Mouse (Mus musculus): ENCODE measurements at regions not wholly inside any gene's neighbourhood (a gene's known extent, or its start where the extent isn't known, plus 50 kb on each side); places are given as distances from the start of the nearest gene placed in this dataset.
"Not testable (repeated sequence)": the region's sequence is repeated elsewhere in the genome, so short reads cannot be mapped to it uniquely, and the experiment has no call there.

DNA sequence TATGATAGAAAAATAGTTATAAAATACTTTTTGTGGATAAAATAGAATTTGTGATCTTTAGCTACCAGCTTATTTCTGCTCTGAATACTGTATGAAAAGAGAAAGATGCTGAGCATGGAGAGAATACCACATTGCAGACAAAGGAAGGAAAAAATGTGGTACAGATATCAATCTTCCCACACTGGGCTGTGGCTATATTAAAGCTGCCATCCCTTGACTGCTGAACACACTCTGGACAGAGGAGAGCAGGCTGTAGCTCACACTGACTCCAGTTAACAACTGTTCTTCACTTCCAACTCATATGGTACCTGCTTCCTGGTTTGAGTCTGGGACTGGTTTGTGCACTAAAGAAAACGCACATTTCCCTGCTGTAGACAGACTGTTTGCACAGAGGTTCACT lies 76.7 kb upstream of the Try4 start:
- peak; percentile 52 for DNase-seq (ENCODE audit: low read depth)

DNA sequence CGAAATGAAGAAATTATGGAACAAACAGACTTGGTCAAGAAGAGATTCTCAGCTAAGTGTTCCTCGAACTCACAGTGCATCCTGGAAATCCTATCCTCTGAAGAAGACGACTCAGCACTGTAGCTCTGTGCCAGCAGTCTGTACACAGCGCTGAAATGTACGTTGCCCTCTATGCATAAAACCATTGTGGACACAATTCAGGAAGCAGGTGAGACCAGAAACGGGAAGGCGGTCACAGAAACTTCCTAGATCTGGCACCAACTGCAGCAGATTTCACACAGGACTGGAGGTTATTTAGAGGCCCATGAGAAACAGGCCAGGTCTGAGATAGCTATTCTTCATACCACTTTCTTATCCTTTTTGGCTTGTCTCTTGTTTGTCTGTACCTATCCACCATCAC lies 83.7 kb upstream of the Try4 start:
- peak; percentile 72 for DNase-seq (ENCODE audit: low read depth)

- DNase-seq (ENCODE audit: low read depth), result peak; percentile 53
Observed at GRCm38 (mm10) chr6:41215857-41216256, 86.2 kb upstream of the Try4 start.

GRCm38 (mm10) chr6:41205864-41206263 lies 96.2 kb upstream of the Try4 start:
- peak; percentile 26 for DNase-seq (ENCODE audit: low read depth)

DNA sequence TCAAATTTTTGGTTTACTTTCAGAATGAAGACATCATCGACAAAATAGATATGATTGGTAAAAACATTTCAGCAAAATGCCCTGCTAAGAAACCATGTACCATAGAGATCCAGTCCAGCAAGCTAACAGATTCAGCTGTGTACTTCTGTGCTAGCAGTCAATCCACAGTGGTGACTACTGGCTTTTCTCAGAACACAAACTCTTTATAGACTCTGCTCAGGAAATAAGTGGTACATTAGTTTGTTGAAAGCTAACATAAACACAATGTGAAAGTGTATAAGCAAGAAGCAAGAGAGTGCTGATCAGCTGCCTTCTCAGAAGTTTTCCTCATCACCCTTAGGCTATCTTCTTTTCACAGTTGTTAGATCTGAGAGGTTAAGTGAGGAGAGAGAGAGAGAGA lies 99.2 kb upstream of the Try4 start:
- no peak for DNase-seq (ENCODE audit: low read depth)

DNA sequence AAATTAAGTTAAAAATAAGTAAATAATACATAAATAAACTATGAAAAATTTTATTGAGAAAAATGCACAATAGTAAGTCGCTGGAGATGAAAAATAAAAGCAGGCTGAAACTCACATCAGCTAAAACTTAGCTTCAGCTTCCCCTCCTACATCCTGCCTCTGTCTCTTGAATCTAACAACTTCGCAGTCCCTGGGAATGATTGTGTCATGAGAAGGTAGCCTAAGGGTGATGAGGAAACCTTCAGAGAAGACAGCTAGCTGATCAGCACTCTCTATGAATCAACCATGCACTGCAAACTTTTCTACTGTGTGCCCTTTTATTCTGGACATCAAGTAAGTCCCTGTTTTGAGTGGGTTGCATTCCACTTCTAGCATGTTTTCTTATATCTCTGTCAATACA lies 99.8 kb upstream of the Try4 start:
- no peak for DNase-seq (ENCODE audit: low read depth)

DNA sequence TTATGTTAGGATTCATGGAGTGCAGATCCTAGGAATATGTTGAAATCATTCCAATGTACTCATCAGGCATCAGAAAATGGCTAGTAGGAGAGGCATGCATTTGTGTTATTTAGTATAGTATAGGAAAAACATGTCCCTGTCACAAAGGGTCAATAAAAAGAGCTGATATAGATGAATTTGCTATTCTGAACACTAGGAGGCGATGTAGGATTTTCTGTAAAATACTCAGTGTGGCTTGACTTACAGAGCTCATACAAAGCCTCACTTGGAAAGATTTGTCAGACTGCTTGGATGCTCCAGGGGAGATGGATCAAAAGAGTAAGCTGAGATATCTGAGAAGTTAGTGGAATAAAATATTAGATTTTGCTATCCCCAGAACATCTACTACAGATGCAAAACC lies 107.6 kb upstream of the Try4 start:
- DNase-seq (ENCODE audit: low read depth), result peak; percentile 73

GRCm38 (mm10) chr6:41191734-41192326 lies 110.2 kb upstream of the Try4 start:
- no peak for DNase-seq (ENCODE audit: low read depth)

- no peak for DNase-seq (ENCODE audit: low read depth)
Observed at GRCm38 (mm10) chr6:41188910-41189309, 113.2 kb upstream of the Try4 start.

DNA sequence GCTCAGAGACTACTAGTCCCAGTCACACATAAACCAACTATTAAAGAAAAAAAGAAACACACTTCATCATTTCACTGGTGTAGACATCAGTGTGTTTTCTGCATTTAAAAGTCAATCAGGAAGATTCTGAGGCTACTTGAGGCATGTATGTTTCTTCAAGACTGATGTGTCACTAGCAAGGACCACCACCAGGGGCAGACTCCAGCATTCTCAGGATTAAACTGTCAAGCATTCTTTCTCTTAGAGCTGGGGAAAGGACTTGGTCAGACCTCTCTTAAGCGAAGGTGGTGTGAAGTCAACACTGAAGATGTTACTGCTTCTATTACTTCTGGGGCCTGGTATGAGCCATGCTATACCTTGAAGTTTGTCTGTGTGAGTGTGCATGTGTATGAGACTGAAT lies 114.1 kb upstream of the Try4 start:
- peak; percentile 39 for DNase-seq (ENCODE audit: low read depth)

DNA sequence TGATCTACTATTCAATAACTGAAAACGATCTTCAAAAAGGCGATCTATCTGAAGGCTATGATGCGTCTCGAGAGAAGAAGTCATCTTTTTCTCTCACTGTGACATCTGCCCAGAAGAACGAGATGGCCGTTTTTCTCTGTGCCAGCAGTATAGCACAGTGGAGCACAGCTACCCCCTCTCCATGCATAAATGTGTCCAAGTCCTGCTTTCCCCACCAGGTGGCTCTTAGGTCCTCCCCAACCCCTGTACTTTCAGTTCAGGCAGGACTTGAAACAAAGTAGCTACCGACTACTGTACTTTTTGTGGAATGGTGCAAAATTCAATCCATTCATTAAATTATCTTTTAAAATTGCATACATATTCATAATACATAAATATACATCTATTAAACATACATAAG lies 123.2 kb upstream of the Try4 start:
- peak; percentile 50 for DNase-seq (ENCODE audit: low read depth)

DNA sequence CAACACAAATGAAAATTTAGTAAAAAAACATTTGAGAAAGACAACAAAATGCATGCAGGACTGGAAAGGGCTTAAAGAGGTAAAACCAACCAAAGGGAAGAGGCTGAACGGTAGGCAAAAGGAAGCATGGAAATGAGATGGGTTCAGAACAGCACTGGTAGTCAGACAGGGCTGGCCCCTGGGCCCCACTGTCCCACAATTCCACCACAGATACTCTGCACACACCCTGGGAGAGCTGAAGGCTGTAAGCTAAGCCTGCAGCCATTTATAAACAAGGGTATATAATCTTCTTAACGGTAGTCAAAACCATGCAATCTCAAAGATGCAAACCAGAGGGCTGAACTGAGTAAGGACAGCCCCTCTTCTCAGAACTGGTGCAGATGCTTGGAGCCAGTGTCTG lies 124.0 kb upstream of the Try4 start:
- DNase-seq (ENCODE audit: low read depth), result no peak

- DNase-seq (ENCODE audit: low read depth), result no peak
Observed at GRCm38 (mm10) chr6:41177152-41177551, 124.9 kb upstream of the Try4 start.

DNA sequence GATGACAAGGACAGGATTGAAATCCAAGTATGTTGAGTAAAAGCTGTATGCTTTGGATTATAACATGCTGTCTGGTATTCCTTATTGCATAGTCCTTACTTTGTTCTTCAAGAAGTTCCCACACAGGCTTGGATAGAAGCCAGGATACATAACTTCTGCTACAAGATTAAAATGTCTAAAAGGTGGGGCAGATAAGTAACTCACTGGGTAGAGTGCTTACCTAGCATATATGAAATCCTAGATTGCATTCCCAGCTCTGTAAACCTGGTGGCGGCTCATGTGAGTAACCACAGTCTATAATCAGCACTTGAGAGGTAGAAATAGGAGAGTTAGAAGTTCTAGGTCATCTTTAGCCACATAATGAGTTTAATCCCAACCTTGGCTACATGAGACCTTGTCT lies 126.0 kb upstream of the Try4 start:
- no peak for DNase-seq (ENCODE audit: low read depth)

DNA sequence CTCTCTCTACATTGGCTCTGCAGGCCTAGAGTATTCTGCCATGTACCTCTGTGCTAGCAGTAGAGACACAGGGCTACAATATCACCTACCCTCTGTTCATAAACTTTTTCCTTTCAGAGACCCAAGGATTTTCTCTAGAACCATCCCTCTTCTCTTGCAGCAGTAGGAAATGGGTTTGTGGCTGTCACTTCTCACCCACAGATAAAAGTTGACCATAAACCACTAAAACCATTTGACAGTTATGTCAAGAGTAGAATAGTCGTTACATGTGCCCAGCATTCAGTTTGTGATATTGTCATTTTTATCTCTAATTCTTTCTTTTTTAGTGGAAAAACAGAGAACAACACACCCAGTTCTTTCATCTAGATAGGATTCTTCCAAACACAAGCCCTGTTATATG lies 128.2 kb upstream of the 2210010C04Rik start:
- DNase-seq (ENCODE audit: low read depth), result peak; percentile 84

DNA sequence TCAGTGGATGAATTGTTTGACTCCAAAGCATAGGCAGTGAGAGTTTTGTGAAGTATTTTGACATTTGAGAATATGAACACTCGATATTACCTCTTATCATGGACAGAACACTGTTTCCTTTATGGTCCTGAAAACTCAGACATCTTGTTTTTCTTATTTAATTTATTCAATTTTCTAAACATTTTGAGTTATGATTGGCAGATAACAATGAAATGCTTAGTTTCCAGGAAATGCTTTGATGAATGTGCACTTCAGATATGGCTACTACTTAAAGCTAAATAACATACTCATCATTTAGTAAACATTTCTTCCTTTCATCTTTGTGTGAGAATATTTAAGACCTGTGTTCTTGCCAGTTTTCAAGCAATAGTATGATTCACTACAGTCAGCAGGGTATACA lies 126.4 kb upstream of the 2210010C04Rik start:
- DNase-seq (ENCODE audit: low read depth), result peak; percentile 52

GRCm38 (mm10) chr6:41152101-41152500 lies 116.8 kb upstream of the 2210010C04Rik start:
- no peak for DNase-seq (ENCODE audit: low read depth)

DNA sequence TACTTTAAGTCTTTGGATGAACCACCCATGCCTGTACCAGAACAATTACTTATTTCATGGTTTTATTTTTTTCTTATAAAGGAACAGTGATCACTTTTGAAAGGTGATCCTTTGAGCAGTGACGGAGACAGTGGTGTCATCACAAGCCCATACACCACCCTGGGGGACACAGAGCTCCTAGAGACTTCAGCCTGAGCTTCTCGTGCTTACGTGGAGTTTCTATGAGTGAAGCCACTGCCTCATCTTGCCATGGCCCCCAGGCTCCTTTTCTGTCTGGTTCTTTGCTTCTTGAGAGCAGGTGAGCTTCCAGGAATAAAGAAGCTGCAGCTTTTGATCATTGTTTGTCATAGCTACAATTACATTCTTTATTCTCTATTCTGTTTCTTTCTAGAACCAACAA lies 116.2 kb upstream of the 2210010C04Rik start:
- no peak for DNase-seq (ENCODE audit: low read depth)

DNA sequence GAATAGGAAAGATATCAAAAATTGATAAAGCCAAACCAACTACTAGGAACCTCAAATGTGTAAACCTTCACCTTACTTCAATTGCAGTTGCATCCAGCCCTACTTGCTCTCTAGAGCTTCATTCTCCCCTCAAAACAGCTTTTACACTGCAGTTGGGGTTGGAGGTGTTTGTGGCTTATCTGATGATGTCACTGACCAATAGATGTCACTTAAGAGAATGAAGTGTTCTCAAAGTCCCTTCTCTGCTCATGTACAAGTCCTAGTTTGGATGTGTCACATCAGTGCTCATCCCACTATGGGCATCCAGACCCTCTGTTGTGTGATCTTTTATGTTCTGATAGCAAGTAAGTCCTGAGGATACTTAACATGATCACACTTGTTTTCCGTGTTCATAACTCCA lies 105.6 kb upstream of the 2210010C04Rik start:
- DNase-seq (ENCODE audit: low read depth), result no peak

- not testable (repeated sequence) for DNase-seq (ENCODE audit: low read depth)
Observed at GRCm38 (mm10) chr6:41137401-41137777, 102.1 kb upstream of the 2210010C04Rik start.

GRCm38 (mm10) chr6:41136717-41137400 lies 101.5 kb upstream of the 2210010C04Rik start:
- peak; percentile 75 for DNase-seq (ENCODE audit: low read depth)

DNA sequence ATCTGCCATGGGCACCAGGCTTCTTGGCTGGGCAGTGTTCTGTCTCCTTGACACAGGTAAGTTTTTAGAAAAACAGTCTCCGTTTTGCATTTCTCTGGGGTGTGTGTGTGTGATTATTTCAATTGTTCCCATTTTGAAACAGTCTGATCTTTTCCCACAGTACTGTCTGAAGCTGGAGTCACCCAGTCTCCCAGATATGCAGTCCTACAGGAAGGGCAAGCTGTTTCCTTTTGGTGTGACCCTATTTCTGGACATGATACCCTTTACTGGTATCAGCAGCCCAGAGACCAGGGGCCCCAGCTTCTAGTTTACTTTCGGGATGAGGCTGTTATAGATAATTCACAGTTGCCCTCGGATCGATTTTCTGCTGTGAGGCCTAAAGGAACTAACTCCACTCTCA lies 99.9 kb upstream of the 2210010C04Rik start:
- no peak for DNase-seq (ENCODE audit: low read depth)

GRCm38 (mm10) chr6:41129906-41130305 lies 94.6 kb upstream of the 2210010C04Rik start:
- no peak for DNase-seq (ENCODE audit: low read depth)

DNA sequence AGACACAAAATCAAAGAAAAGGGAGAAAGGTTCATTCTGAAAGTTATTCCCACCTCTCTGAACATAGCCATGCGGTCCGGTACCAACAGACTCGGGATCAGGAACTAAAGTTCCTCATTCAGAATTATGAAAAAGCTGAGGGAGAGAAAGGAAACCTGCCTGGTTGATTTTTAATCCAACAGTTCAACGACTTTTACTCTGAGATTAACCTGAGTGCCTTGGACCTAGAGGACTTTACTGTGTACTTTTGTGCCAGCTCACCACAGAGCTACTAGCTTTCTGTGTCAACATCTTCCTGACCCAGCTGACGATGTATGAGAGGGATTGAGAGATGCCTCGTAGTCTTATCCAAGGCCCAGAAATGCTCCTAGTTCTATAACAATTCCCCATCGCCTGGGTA lies 92.5 kb upstream of the 2210010C04Rik start:
- DNase-seq (ENCODE audit: low read depth), result no peak

Data from 416B (cell line).